Mouse (Mus musculus) heart, embryonic 13.5 days (tissue): ENCODE measurements around the gene Sept3. TPM values are rescaled to one million over a fixed set of nuclear protein-coding genes. Genes with fewer than 3 reads are reported as not detected.
A peak's percentile ranks its signal among the peaks of the same experiment; 100 is the strongest.

Experiments
- ATAC-seq: fragments of 200-750 bp; cut with Nextera tagmentation; 2 replicates; pipeline ENCODE4 v1.8.0; 2017; ENCODE audit warnings: moderate TSS enrichment; ENCODE audit not compliant: insufficient number of reproducible peaks, low FRiP score, low TSS enrichment; ENCODE audit errors: extremely low read depth
- H3K27ac ChIP-seq: fragments of 300-500 bp; sonication (generic); replicated peaks from 2 replicates; pipeline ENCODE4 v1.5.1; 2015; ENCODE audit warnings: moderate library complexity, mild to moderate bottlenecking, inconsistent platforms
- H3K27me3 ChIP-seq: fragments of 300-500 bp; sonication (generic); replicated peaks from 2 replicates; pipeline ENCODE4 v1.6.1; 2015; ENCODE audit warnings: mild to moderate bottlenecking, inconsistent platforms
- H3K36me3 ChIP-seq: fragments of 300-500 bp; sonication (generic); 2 replicates; pipeline ENCODE4 v1.6.1; 2015; ENCODE audit warnings: mild to moderate bottlenecking, inconsistent platforms
- H3K4me1 ChIP-seq: fragments of 300-500 bp; sonication (generic); 2 replicates; pipeline ENCODE4 v1.6.1; 2015; ENCODE audit warnings: inconsistent platforms
- H3K4me2 ChIP-seq: fragments of 300-500 bp; sonication (generic); 2 replicates; pipeline ENCODE4 v1.6.1; 2015; ENCODE audit warnings: inconsistent platforms, mild to moderate bottlenecking, moderate library complexity
- H3K4me3 ChIP-seq: fragments of 300-500 bp; sonication (generic); 2 replicates; pipeline ENCODE4 v1.5.1; 2015; ENCODE audit warnings: moderate library complexity, mild to moderate bottlenecking, inconsistent platforms
- H3K9ac ChIP-seq: fragments of 300-500 bp; sonication (generic); 2 replicates; pipeline ENCODE4 v1.6.1; 2015; ENCODE audit warnings: inconsistent platforms, mild to moderate bottlenecking, moderate library complexity
- H3K9me3 ChIP-seq: fragments of 300-500 bp; sonication (generic); 2 replicates; pipeline ENCODE4 v1.6.1; 2016; ENCODE audit warnings: inconsistent platforms
- WGBS: fragments of 180-500 bp; shearing (Covaris S2); methylation state at CpG from one replicate; pipeline ENCODE4 v1.1.7; 2015; ENCODE audit warnings: mixed read lengths; 5-methylcytosine and 5-hydroxymethylcytosine counted together
- polyA plus RNA-seq: library from polyadenylated mRNA; unstranded; fragments of >200 nt; fragmentation: Nextera tagmentation; extraction: Ambion mirVana; gene quantifications from 2 replicates; pipeline ENCODE4 v1.2.1, GENCODE M21; 2015

Gene Sept3
- polyA plus RNA-seq, 1 experiment from 2014 or later: 6.0 TPM

DNA sequence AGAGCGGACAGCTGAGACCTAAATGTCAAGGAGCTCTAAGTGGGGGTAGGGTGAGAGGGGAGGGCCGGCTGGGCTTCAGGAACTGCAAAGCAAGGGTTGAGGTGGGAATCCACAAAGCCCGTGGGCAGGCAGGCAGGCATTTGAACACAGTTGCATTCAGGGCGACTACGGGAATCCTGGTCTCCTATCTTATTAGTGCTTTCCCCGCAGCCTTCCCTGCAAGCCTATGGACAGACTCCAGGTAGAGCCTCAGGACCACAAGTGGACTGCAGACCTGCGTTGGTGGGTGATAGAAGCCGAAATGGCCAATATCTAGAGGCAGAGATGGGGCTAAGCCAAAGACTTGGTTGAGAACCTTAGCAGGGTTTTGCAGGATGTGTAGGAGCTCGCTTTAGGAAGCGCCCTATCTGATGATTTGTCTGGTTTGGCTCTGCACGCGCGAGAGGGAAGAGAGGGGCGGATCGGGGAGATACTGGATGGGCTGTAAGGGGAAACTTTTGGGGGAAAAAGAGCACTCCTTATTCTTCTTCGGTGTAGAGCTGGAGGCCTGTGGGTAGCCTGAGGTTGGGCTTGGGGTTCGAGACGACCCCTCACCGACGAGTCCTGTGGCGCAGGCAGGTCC, 65.8 kb downstream of the Sept3 start:
- H3K4me1 ChIP-seq: peaks cover 52% of the 10 kb centered on the region
- peak overlapping the region; percentile 87 for H3K9ac ChIP-seq
- H3K27ac ChIP-seq: peak overlapping the region; percentile 89
- WGBS: 26% methylated on average over 21 of the region's 21 CpGs
- H3K4me2 ChIP-seq: peak overlapping the region; percentile 93
- no peaks in the 10 kb centered on the region for H3K27me3 ChIP-seq
- peak overlapping the region; percentile 53 for H3K4me3 ChIP-seq
- no peak for ATAC-seq
- no peaks in the 10 kb centered on the region for H3K9me3 ChIP-seq
- peaks cover 19% of the 10 kb centered on the region for H3K36me3 ChIP-seq

DNA sequence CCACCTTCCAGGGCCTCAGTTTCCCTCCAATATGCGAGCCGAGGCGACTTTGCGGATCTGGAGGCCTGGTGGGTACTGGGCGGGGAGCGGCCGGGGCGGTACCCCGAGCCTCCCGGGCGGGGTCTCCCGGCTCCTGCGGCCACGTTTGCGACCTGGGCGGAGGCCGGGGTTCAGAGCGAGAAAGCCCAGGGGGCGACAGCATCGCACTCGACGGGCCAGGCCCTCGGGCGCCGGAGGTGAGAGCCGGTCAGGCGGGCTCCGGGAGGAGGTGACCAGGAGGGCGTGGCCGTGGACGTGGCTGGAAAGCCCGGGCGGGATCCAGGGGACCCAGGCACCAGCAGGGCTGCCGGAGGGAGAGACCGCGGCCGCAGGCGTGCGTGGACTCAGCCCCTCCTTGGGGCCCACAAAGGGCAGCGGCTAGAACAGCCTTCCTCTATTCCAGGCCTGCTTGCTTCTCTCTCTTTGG, 66.4 kb downstream of the Sept3 start:
- Histone ChIP-seq H3K9ac (peak overlapping the region; percentile 87), H3K4me3 (peak overlapping the region; percentile 53), H3K27ac (peak overlapping the region; percentile 89), H3K4me1 (peaks cover 52% of the 10 kb centered on the region), H3K36me3 (peaks cover 13% of the 10 kb centered on the region), H3K27me3 (no peaks in the 10 kb centered on the region), H3K4me2 (peak overlapping the region; percentile 93), H3K9me3 (no peaks in the 10 kb centered on the region)
- peak; percentile 43 for ATAC-seq
- WGBS: under 1% methylated on average over 39 of the region's 40 CpGs

DNA sequence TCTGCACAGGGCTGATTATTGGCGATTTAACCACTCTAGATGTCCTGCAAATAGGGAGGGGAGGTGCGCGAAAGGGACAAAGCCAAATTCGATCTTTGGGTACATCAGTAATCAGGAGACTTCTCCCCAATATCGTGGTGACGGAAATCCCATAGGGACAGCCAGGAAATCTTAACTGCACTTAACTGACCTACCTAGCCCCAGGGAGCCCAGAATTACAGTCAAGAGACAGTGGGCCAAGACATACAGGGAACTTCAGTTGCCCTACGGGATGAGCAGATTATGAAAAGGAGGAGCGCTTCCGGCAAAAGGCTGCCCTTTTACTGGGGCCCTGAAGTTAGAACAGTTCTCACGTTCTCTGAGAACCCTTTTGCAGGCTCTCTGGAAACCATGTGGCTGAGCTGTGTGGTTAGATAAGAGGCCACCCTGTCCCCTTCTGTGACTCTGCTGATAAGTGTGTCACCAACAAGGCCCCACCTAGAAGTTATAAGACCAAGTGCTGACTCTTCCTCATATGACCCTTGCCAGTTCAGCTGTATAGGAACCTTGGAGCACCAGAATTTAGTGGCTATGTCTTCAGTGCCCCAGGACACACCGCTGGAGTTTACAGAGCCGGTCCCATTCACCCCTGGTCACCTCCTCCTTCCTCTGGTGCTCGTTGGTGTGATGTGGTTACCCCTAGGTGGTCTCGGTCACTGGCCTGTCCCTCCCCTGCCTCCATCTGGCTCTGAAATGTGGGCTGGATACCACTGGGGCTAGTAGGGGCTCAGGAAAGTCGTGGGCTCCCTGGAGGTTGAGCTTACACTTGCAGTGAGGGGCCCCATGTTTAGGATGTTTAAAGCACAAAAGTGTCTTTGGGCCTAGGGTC, 67.2 kb downstream of the Sept3 start:
- peak; percentile 7; the same call in 1 of the 2 replicates for ATAC-seq
- peak overlapping the region; percentile 93 for H3K4me2 ChIP-seq
- peaks cover 5% of the 10 kb centered on the region; the same call in 1 of the 2 replicates for H3K36me3 ChIP-seq
- H3K9me3 ChIP-seq: no peaks in the 10 kb centered on the region
- H3K9ac ChIP-seq: peak overlapping the region; percentile 87
- peaks cover 56% of the 10 kb centered on the region for H3K4me1 ChIP-seq
- WGBS: 29% methylated on average over 15 of the region's 15 CpGs
- H3K27me3 ChIP-seq: no peaks in the 10 kb centered on the region
- H3K27ac ChIP-seq: peak overlapping the region; percentile 89
- H3K4me3 ChIP-seq: peak overlapping the region; percentile 53

DNA sequence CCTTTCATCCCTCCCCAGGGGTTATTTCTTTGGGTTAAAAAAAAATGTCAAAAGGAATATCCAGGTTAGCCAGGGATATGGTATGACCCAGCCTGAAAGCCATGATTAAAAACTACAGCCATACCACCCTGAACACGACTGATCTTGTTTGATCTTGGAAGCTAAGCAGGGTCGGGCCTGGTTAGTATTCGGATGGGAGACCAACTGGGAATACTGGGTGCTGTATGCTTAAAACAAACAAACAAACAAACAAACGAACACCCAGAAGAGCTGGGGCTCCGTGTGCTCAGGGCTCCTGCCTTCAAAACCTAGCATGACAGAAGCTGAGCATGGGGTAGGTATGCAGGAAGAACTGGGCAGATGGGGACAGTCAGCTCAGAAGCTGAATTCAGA, 67.8 kb downstream of the Sept3 start:
- H3K4me3 ChIP-seq: peak overlapping the region; percentile 53
- ATAC-seq: no peak
- peak overlapping the region; percentile 87 for H3K9ac ChIP-seq
- H3K4me2 ChIP-seq: peak overlapping the region; percentile 93
- peaks cover 8% of the 10 kb centered on the region; the same call in 1 of the 2 replicates for H3K36me3 ChIP-seq
- H3K27ac ChIP-seq: peak overlapping the region; percentile 89
- 70% methylated on average over 5 of the region's 5 CpGs for WGBS
- H3K9me3 ChIP-seq: no peaks in the 10 kb centered on the region
- no peaks in the 10 kb centered on the region for H3K27me3 ChIP-seq
- H3K4me1 ChIP-seq: peaks cover 56% of the 10 kb centered on the region

DNA sequence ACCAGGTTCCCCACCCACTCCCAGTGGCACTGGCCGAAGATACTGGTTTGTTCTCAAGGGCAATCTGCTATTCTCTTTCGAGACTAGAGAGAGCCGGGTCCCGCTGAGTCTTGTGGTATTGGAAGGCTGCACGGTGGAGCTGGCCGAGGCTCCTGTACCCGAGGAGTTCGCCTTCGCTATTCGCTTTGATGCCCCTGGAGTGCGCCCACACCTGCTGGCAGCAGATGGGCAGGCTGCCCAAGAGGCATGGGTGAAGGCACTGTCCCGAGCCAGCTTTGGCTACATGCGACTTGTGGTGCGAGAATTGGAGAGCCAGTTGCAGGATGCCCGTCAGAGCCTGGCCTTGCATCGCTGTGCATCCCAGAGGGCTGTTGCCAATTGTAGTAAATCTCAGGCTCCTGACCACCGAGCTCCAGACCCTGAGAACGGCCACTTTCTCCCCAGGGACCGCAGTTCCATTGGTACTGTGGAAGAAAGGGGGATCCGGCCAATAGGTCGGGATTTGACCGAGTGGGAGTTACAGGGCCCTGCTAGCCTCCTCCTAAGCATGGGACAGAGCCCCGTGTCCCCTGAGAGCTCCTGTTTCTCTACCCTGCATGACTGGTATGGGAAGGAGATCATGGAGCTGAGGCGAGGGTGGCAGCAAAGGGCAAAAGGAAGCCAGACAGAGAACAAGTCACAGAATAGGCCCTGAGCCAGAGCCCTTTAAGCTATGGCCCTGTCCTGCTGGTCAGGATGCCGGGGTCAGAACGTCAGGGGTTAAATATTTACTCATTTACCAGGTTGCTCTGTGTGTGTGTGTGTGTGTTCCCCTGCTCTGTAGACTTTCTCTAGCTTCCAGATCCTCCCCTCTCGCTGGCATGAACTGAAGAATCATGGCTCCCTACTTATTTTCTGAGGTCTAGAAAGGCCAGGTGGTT, 68.9 kb downstream of the Sept3 start:
- ATAC-seq: no peak
- H3K27ac ChIP-seq: peak overlapping the region; percentile 89
- H3K27me3 ChIP-seq: no peaks in the 10 kb centered on the region
- 87% methylated on average over 27 of the region's 27 CpGs for WGBS
- peak overlapping the region; percentile 8; the same call in 1 of the 2 replicates for H3K4me3 ChIP-seq
- H3K9me3 ChIP-seq: no peaks in the 10 kb centered on the region
- H3K4me1 ChIP-seq: peaks cover 59% of the 10 kb centered on the region
- peak overlapping the region; percentile 42; the same call in 1 of the 2 replicates for H3K9ac ChIP-seq
- peaks cover 18% of the 10 kb centered on the region for H3K36me3 ChIP-seq
- H3K4me2 ChIP-seq: peak overlapping the region; percentile 93

Other genes with a start within 250 kb of the Sept3 start
- gene Desi1, start 241.0 kb upstream of the Sept3 start, polyA plus RNA-seq: 19.1 and 20.0 TPM in 2 replicates
- 167 and 192 TPM in 2 replicates for gene Snu13, start 227.3 kb upstream of the Sept3 start, polyA plus RNA-seq
- gene 4930407I10Rik, start 215.7 kb upstream of the Sept3 start, polyA plus RNA-seq: not detected in 2 replicates
- gene Mei1, start 204.9 kb upstream of the Sept3 start, polyA plus RNA-seq: not detected in 2 replicates
- gene Ccdc134, start 147.0 kb upstream of the Sept3 start, polyA plus RNA-seq: 9.0 and 9.6 TPM in 2 replicates
- gene Srebf2, start 127.7 kb upstream of the Sept3 start, polyA plus RNA-seq: 89.4 and 92.6 TPM in 2 replicates
- 0.17 and 0.21 TPM in 2 replicates for gene Shisa8, start 62.1 kb upstream of the Sept3 start, polyA plus RNA-seq
- gene Tnfrsf13c, start 50.5 kb upstream of the Sept3 start, polyA plus RNA-seq: 0.15 TPM in 1 of 2 replicates, not detected in the other
- 61.5 and 71.1 TPM in 2 replicates for gene Cenpm, start 30.1 kb upstream of the Sept3 start, polyA plus RNA-seq
- gene 1500009C09Rik, start 22.5 kb upstream of the Sept3 start, polyA plus RNA-seq: 0.09 TPM in 1 of 2 replicates, not detected in the other
- 0.37 and 0.49 TPM in 2 replicates for gene Wbp2nl, start 24.1 kb downstream of the Sept3 start, polyA plus RNA-seq
- 42.2 and 44.7 TPM in 2 replicates for gene Naga, start 64.0 kb downstream of the Sept3 start, polyA plus RNA-seq
- 9.2 TPM in 2 replicates for gene Pheta2, start 64.0 kb downstream of the Sept3 start, polyA plus RNA-seq
- gene Smdt1, start 64.1 kb downstream of the Sept3 start, polyA plus RNA-seq: 334 and 366 TPM in 2 replicates
- 473 and 541 TPM in 2 replicates for gene Ndufa6, start 79.4 kb downstream of the Sept3 start, polyA plus RNA-seq
- gene Cyp2d22, start 105.4 kb downstream of the Sept3 start, polyA plus RNA-seq: 9.0 and 12.4 TPM in 2 replicates
- not detected in 2 replicates for gene Cyp2d11, start 119.1 kb downstream of the Sept3 start, polyA plus RNA-seq
- 0.48 and 1.2 TPM in 2 replicates for gene Cyp2d10, start 132.3 kb downstream of the Sept3 start, polyA plus RNA-seq
- gene Cyp2d9, start 158.5 kb downstream of the Sept3 start, polyA plus RNA-seq: not detected in 2 replicates